Mouse (Mus musculus) E14TG2a.4 (cell line): ENCODE measurements at regions not wholly inside any gene's neighbourhood (a gene's known extent, or its start where the extent isn't known, plus 50 kb on each side); places are given as distances from the start of the nearest gene placed in this dataset.

Experiments
- H3K27me3 ChIP-seq: 2 replicates; pipeline ENCODE4 v1.6.1; 2014; ENCODE audit warnings: low read length, control low read depth; ENCODE audit not compliant: insufficient read depth
- H3K36me3 ChIP-seq: 2 replicates; pipeline ENCODE4 v1.6.1; 2014; ENCODE audit warnings: low read length, control low read depth; ENCODE audit not compliant: insufficient read depth
- H3K4me1 ChIP-seq: replicated peaks from 2 replicates; pipeline ENCODE4 v1.6.1; 2014; ENCODE audit warnings: low read depth, low read length, control low read depth
- H3K4me3 ChIP-seq: replicated peaks from 2 replicates; pipeline ENCODE4 v1.5.1; 2014; ENCODE audit warnings: mild to moderate bottlenecking, low read length
- H3K9me3 ChIP-seq: 2 replicates; pipeline ENCODE4 v1.6.1; 2014; ENCODE audit warnings: low read length, control low read depth
- CTCF ChIP-seq: conservative IDR thresholded peaks from 2 replicates; pipeline ENCODE4 v1.5.1; 2014; ENCODE audit warnings: low read length
- NANOG ChIP-seq: IDR thresholded peaks from 2 replicates; pipeline ENCODE4 v1.6.1; 2014; ENCODE audit warnings: borderline replicate concordance, low read length, mixed read lengths
- POU5F1 ChIP-seq: IDR thresholded peaks from 2 replicates; pipeline ENCODE4 v1.6.1; 2014; ENCODE audit warnings: low read length, borderline replicate concordance

GRCm38 (mm10) chr8:10722342-10722741, 285.9 kb downstream of the Irs2 start:
- Histone ChIP-seq H3K9me3 (no peaks in the 10 kb centered on the region; the same call in 1 of the 2 replicates), H3K4me3 (no peak overlapping the region), H3K4me1 (0 out of 2 replicates have a peak, but pooled peaks cover 4% of the 10 kb centered on the region), H3K27me3 (peaks cover 23% of the 10 kb centered on the region), H3K36me3 (no peaks in the 10 kb centered on the region)
- TF ChIP-seq POU5F1 (no peak), NANOG (no peak), CTCF (no peak)

- Histone ChIP-seq H3K4me3 (no peak overlapping the region), H3K4me1 (0 out of 2 replicates have a peak, but pooled peaks cover 4% of the 10 kb centered on the region), H3K9me3 (no peaks in the 10 kb centered on the region; the same call in 1 of the 2 replicates), H3K27me3 (peaks cover 30% of the 10 kb centered on the region), H3K36me3 (no peaks in the 10 kb centered on the region)
- no peak for TF ChIP-seq POU5F1
- TF ChIP-seq CTCF = no peak
- TF ChIP-seq NANOG = no peak
These were observed 287.0 kb downstream of the Irs2 start for GRCm38 (mm10) chr8:10721146-10721862.

- Histone ChIP-seq H3K36me3 (no peaks in the 10 kb centered on the region), H3K27me3 (peaks cover 27% of the 10 kb centered on the region), H3K4me3 (no peak overlapping the region), H3K4me1 (0 out of 2 replicates have a peak, but pooled peaks cover 4% of the 10 kb centered on the region), H3K9me3 (no peaks in the 10 kb centered on the region; the same call in 1 of the 2 replicates)
- TF ChIP-seq POU5F1 (no peak), NANOG (no peak), CTCF (no peak)
These were observed 287.9 kb downstream of the Irs2 start for GRCm38 (mm10) chr8:10720398-10720797.

- H3K36me3 ChIP-seq = no peaks in the 10 kb centered on the region
- no peaks in the 10 kb centered on the region; the same call in 1 of the 2 replicates for H3K9me3 ChIP-seq
- no peak overlapping the region for H3K4me3 ChIP-seq
- TF ChIP-seq CTCF (no peak), NANOG (no peak), POU5F1 (no peak)
- H3K27me3 ChIP-seq = peaks cover 25% of the 10 kb centered on the region
- 0 out of 2 replicates have a peak, but pooled peaks cover 4% of the 10 kb centered on the region for H3K4me1 ChIP-seq
These were observed 288.8 kb downstream of the Irs2 start for GRCm38 (mm10) chr8:10719411-10719810.

- Histone ChIP-seq H3K27me3 (peaks cover 19% of the 10 kb centered on the region), H3K4me1 (no peaks in the 10 kb centered on the region), H3K4me3 (no peak overlapping the region), H3K9me3 (no peaks in the 10 kb centered on the region; the same call in 1 of the 2 replicates), H3K36me3 (no peaks in the 10 kb centered on the region)
- TF ChIP-seq POU5F1 (no peak), CTCF (no peak), NANOG (no peak)
These were observed 291.0 kb downstream of the Irs2 start for GRCm38 (mm10) chr8:10717297-10717696.

GRCm38 (mm10) chr8:10716161-10716560, 292.1 kb downstream of the Irs2 start:
- Histone ChIP-seq H3K4me1 (no peaks in the 10 kb centered on the region), H3K4me3 (no peak overlapping the region), H3K27me3 (peaks cover 19% of the 10 kb centered on the region), H3K36me3 (no peaks in the 10 kb centered on the region), H3K9me3 (no peaks in the 10 kb centered on the region; the same call in 1 of the 2 replicates)
- no peak for TF ChIP-seq CTCF
- no peak for TF ChIP-seq POU5F1

- Histone ChIP-seq H3K4me1 (no peaks in the 10 kb centered on the region), H3K36me3 (no peaks in the 10 kb centered on the region), H3K27me3 (peaks cover 15% of the 10 kb centered on the region), H3K9me3 (no peaks in the 10 kb centered on the region), H3K4me3 (no peak overlapping the region)
- TF ChIP-seq POU5F1 (no peak), NANOG (no peak), CTCF (no peak)
These were observed 294.7 kb downstream of the Irs2 start for GRCm38 (mm10) chr8:10713515-10714042.

GRCm38 (mm10) chr8:10712118-10712689, 296.1 kb downstream of the Irs2 start:
- H3K27me3 ChIP-seq = peaks cover 10% of the 10 kb centered on the region
- no peaks in the 10 kb centered on the region for H3K4me1 ChIP-seq
- TF ChIP-seq NANOG = no peak
- no peak for TF ChIP-seq CTCF
- no peak for TF ChIP-seq POU5F1
- no peaks in the 10 kb centered on the region for H3K9me3 ChIP-seq
- no peaks in the 10 kb centered on the region for H3K36me3 ChIP-seq
- H3K4me3 ChIP-seq = no peak overlapping the region
